Mouse (Mus musculus): ENCODE results near the gene Gm20767. TPM values are rescaled to one million over a fixed set of nuclear protein-coding genes. Genes with fewer than 3 reads are reported as not detected.
"Not testable (repeated sequence)": the region's sequence is repeated elsewhere in the genome, so short reads cannot be mapped to it uniquely, and the experiment has no call there.

The Gm20767 gene
- 65.7 and 102 TPM in 2 replicates for total RNA-seq (2012; rRNA removed)
- total RNA-seq (2014; rRNA removed), result 2.1 and 5.1 TPM in 2 replicates
- 4.8 and 8.4 TPM in 2 replicates for polyA plus RNA-seq (2012; ENCODE audit: insufficient read length, low read depth)

DNA sequence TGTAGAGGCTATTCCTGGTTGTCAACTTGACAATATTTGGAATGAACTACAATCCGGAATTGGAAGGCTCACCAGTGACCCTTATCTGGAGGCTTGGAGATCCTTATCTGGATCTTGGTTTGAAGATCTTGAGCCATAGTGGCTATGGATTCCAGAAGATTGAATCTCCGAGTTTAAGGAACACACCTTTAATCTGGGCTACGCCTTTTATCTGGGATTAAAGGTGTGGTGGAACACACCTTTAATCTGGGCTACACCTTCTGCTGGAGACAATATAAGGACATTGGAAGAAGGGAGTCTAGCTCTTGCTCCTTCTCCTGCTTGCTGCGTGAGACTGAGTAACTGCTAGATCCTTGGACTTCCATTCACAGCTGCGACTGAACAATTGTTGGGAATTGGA is at the start of gene Gm20767:
Gm20767 (plus strand) TSS at position 301 of the 400 bp plus-strand sequence.
- DNase-seq (ENCODE audit: extremely low read depth); H3K36me3 ChIP-seq (replicated peaks in 1 of 2; ENCODE audit: control insufficient read depth in 1 of 2, insufficient read depth in 1 of 2, low read length in 1 of 2); H3K9me3 ChIP-seq (replicated peaks; ENCODE audit: low read length); H3K4me3 ChIP-seq (replicated peaks in 1 of 3; ENCODE audit: low read depth in 2 of 3, low read length in 2 of 3, poor library complexity in 1 of 3); H3K9ac ChIP-seq (ENCODE audit: insufficient read depth, low read depth); H3K27me3 ChIP-seq (replicated peaks); H3K79me2 ChIP-seq (replicated peaks; ENCODE audit: control insufficient read depth, extremely low read depth, insufficient read depth, poor library complexity, severe bottlenecking); H3K4me2 ChIP-seq (ENCODE audit: insufficient read depth, low read depth, poor library complexity, severe bottlenecking); H3K27ac ChIP-seq (ENCODE audit: insufficient read depth, low read depth); dilution Hi-C loops (cut with MboI; ENCODE audit: extremely low pct_ligation_motif_present, extremely low pct_unique_long_range_greater_than_20kb, low sequenced_read_pairs); in situ Hi-C loops (cut with MboI; ENCODE audit: low pct_ligation_motif_present, low pct_unique_long_range_greater_than_20kb, low sequenced_read_pairs); H3K4me1 ChIP-seq (ENCODE audit: control insufficient read depth in 1 of 2, insufficient read depth in 2 of 2): not testable (repeated sequence)

DNA sequence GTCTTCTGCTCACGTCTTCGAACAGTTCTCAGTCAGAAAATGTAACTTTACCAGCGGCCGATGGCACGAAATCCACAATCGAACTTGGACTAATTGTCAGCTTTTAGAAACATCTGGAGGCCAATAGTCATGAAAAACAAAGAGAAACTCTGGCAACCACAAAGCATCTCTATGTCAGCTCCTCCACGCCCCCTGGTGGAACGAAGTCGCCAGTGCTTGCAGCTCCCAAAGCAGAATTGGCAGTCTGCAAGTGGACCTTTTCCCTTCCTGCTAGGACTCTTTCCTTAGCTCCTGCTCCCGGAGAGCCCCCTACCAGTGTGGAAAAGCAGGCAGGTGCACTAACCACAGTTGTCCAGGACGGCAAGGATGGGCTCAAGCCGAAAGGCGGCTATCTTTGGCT is 47.1 kb upstream of the Gm20767 start:
- DNase-seq (ENCODE audit: extremely low read depth), result not testable (repeated sequence)

DNA sequence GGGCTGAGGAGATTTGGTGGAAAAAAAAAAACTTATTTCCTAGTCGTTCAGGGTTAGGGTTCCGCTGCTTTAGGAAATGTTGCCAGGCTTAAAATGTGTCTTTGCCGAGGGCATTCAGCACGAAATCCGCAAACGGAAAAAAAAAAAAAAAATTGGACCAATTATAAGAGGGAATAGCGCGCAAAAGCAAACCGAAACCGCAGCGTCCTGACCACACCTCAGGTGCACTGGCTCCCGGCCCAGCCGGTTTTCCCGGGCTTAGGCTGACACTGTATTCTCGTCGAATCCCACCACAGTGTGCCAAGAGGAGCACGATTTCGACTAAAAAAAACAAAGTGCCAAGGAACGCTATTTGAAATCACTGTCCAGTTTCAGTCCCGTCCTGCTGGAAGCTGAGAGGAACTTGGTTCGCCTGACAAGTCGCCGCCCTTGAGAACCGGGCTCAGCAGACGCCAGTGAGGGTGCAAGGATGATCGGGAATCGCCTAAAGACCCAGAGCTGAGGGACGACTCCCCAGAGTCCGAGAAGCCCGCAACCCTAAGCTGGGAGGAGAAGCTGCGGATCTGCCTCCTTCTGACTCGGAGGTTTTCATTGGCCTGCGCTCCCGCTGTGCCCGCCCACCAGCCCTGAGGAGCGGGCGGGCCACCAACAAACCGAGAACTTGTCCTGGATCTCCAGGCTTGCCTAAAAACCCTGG is 43.7 kb upstream of the Gm20767 start:
- H3K36me3 ChIP-seq (replicated peaks in 1 of 2; ENCODE audit: control insufficient read depth in 1 of 2, insufficient read depth in 1 of 2, low read length in 1 of 2); dilution Hi-C loops (cut with MboI; ENCODE audit: extremely low pct_ligation_motif_present, extremely low pct_unique_long_range_greater_than_20kb, low sequenced_read_pairs); H3K27me3 ChIP-seq (replicated peaks); H3K27ac ChIP-seq (ENCODE audit: insufficient read depth, low read depth); H3K4me1 ChIP-seq (ENCODE audit: control insufficient read depth in 1 of 2, insufficient read depth in 2 of 2); in situ Hi-C loops (cut with MboI; ENCODE audit: low pct_ligation_motif_present, low pct_unique_long_range_greater_than_20kb, low sequenced_read_pairs); H3K9me3 ChIP-seq (replicated peaks; ENCODE audit: low read length); H3K79me2 ChIP-seq (replicated peaks; ENCODE audit: control insufficient read depth, extremely low read depth, insufficient read depth, poor library complexity, severe bottlenecking): not testable (repeated sequence)
- DNase-seq (ENCODE audit: extremely low read depth), result peak; percentile 17
- TF ChIP-seq ZNF384 (IDR thresholded peaks at IDR 0.05; ENCODE audit: low read depth, low read length), result peak; percentile 68
- Histone ChIP-seq H3K4me2 (ENCODE audit: insufficient read depth, low read depth, poor library complexity, severe bottlenecking) (peak overlapping the region; percentile 13; the same call in 1 of the 2 replicates), H3K4me3 (replicated peaks in 1 of 3; ENCODE audit: low read depth in 2 of 3, low read length in 2 of 3, poor library complexity in 1 of 3) (peak overlapping the region in 2 of 3 experiments; percentile 25 to 58), H3K9ac (ENCODE audit: insufficient read depth, low read depth) (peak overlapping the region; percentile 56)

More for the DNA sequence above, 47.1 kb upstream of the Gm20767 start:
- dilution Hi-C loops (cut with MboI; ENCODE audit: extremely low pct_ligation_motif_present, extremely low pct_unique_long_range_greater_than_20kb, low sequenced_read_pairs); H3K79me2 ChIP-seq (replicated peaks; ENCODE audit: control insufficient read depth, extremely low read depth, insufficient read depth, poor library complexity, severe bottlenecking); H3K27me3 ChIP-seq (replicated peaks); H3K9me3 ChIP-seq (replicated peaks; ENCODE audit: low read length); H3K4me1 ChIP-seq (ENCODE audit: control insufficient read depth in 1 of 2, insufficient read depth in 2 of 2); in situ Hi-C loops (cut with MboI; ENCODE audit: low pct_ligation_motif_present, low pct_unique_long_range_greater_than_20kb, low sequenced_read_pairs); H3K9ac ChIP-seq (ENCODE audit: insufficient read depth, low read depth); H3K27ac ChIP-seq (ENCODE audit: insufficient read depth, low read depth); H3K36me3 ChIP-seq (replicated peaks in 1 of 2; ENCODE audit: control insufficient read depth in 1 of 2, insufficient read depth in 1 of 2, low read length in 1 of 2); H3K4me2 ChIP-seq (ENCODE audit: insufficient read depth, low read depth, poor library complexity, severe bottlenecking); H3K4me3 ChIP-seq (replicated peaks in 1 of 3; ENCODE audit: low read depth in 2 of 3, low read length in 2 of 3, poor library complexity in 1 of 3): not testable (repeated sequence)

DNA sequence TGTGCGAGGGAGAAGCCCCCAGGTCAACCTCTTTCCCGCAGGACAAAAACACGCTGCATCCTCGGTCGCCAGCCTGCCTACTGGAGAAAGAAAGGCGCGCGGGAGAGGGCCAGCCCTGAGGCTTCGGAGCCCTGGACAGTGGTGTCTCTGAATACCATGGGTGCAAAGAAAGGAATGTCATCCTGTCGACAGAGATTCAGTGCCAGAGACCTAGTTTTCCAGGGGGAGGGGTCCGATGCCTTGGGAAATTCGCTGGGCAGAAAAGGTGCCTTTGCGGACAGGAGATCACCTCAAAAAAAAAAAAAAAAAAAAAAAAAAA is 43.1 kb upstream of the Gm20767 start:
- H3K27ac ChIP-seq (ENCODE audit: insufficient read depth, low read depth); H3K4me1 ChIP-seq (ENCODE audit: control insufficient read depth in 1 of 2, insufficient read depth in 2 of 2); H3K27me3 ChIP-seq (replicated peaks); DNase-seq (ENCODE audit: extremely low read depth); dilution Hi-C loops (cut with MboI; ENCODE audit: extremely low pct_ligation_motif_present, extremely low pct_unique_long_range_greater_than_20kb, low sequenced_read_pairs); H3K4me2 ChIP-seq (ENCODE audit: insufficient read depth, low read depth, poor library complexity, severe bottlenecking); in situ Hi-C loops (cut with MboI; ENCODE audit: low pct_ligation_motif_present, low pct_unique_long_range_greater_than_20kb, low sequenced_read_pairs); H3K9me3 ChIP-seq (replicated peaks; ENCODE audit: low read length); H3K79me2 ChIP-seq (replicated peaks; ENCODE audit: control insufficient read depth, extremely low read depth, insufficient read depth, poor library complexity, severe bottlenecking); H3K36me3 ChIP-seq (replicated peaks in 1 of 2; ENCODE audit: control insufficient read depth in 1 of 2, insufficient read depth in 1 of 2, low read length in 1 of 2): not testable (repeated sequence)
- Histone ChIP-seq H3K4me3 (replicated peaks in 1 of 3; ENCODE audit: low read depth in 2 of 3, low read length in 2 of 3, poor library complexity in 1 of 3) (peak overlapping the region in 2 of 3 experiments; percentile 46 to 58), H3K9ac (ENCODE audit: insufficient read depth, low read depth) (peak overlapping the region; percentile 87)

GRCm38 (mm10) chr13:120099327-120099726 is 40.7 kb upstream of the Gm20767 start:
- H3K9me3 ChIP-seq (replicated peaks; ENCODE audit: low read length); dilution Hi-C loops (cut with MboI; ENCODE audit: extremely low pct_ligation_motif_present, extremely low pct_unique_long_range_greater_than_20kb, low sequenced_read_pairs); H3K4me1 ChIP-seq (ENCODE audit: control insufficient read depth in 1 of 2, insufficient read depth in 2 of 2); H3K27me3 ChIP-seq (replicated peaks); in situ Hi-C loops (cut with MboI; ENCODE audit: low pct_ligation_motif_present, low pct_unique_long_range_greater_than_20kb, low sequenced_read_pairs); H3K27ac ChIP-seq (ENCODE audit: insufficient read depth, low read depth); H3K79me2 ChIP-seq (replicated peaks; ENCODE audit: control insufficient read depth, extremely low read depth, insufficient read depth, poor library complexity, severe bottlenecking); H3K9ac ChIP-seq (ENCODE audit: insufficient read depth, low read depth); H3K4me2 ChIP-seq (ENCODE audit: insufficient read depth, low read depth, poor library complexity, severe bottlenecking); DNase-seq (ENCODE audit: extremely low read depth); H3K36me3 ChIP-seq (replicated peaks in 1 of 2; ENCODE audit: control insufficient read depth in 1 of 2, insufficient read depth in 1 of 2, low read length in 1 of 2); H3K4me3 ChIP-seq (replicated peaks in 1 of 3; ENCODE audit: low read depth in 2 of 3, low read length in 2 of 3, poor library complexity in 1 of 3): not testable (repeated sequence)

DNA sequence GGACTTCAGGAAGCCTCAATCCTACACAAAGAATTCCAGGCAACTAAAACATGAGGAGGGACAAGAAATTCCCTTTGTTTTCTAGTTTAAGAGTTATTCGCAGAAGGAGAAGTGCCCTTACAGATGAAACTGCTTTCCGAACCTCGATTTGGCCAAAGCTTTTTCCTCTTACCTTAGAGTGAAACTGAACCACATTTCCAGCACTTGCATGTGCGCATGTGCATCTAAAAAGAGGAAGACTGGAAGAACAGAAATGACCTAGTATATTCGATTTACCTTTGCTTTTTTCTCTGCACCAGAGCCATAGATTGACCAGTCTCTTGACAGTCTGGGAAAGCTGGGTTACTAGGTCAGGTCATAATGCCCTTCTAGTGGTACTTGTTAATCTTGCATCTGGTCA is 33.5 kb upstream of the Gm20767 start:
- H3K4me3 ChIP-seq (replicated peaks in 1 of 3; ENCODE audit: low read depth in 2 of 3, low read length in 2 of 3, poor library complexity in 1 of 3); H3K27ac ChIP-seq (ENCODE audit: insufficient read depth, low read depth); dilution Hi-C loops (cut with MboI; ENCODE audit: extremely low pct_ligation_motif_present, extremely low pct_unique_long_range_greater_than_20kb, low sequenced_read_pairs); DNase-seq (ENCODE audit: extremely low read depth); H3K79me2 ChIP-seq (replicated peaks; ENCODE audit: control insufficient read depth, extremely low read depth, insufficient read depth, poor library complexity, severe bottlenecking); H3K4me2 ChIP-seq (ENCODE audit: insufficient read depth, low read depth, poor library complexity, severe bottlenecking); H3K27me3 ChIP-seq (replicated peaks); H3K36me3 ChIP-seq (replicated peaks in 1 of 2; ENCODE audit: control insufficient read depth in 1 of 2, insufficient read depth in 1 of 2, low read length in 1 of 2); H3K4me1 ChIP-seq (ENCODE audit: control insufficient read depth in 1 of 2, insufficient read depth in 2 of 2); H3K9me3 ChIP-seq (replicated peaks; ENCODE audit: low read length); H3K9ac ChIP-seq (ENCODE audit: insufficient read depth, low read depth); in situ Hi-C loops (cut with MboI; ENCODE audit: low pct_ligation_motif_present, low pct_unique_long_range_greater_than_20kb, low sequenced_read_pairs): not testable (repeated sequence)

Data from CH12.LX (cell line).